Mouse (Mus musculus): ENCODE measurements at regions not wholly inside any gene's neighbourhood (a gene's known extent, or its start where the extent isn't known, plus 50 kb on each side); places are given as distances from the start of the nearest gene placed in this dataset.

DNA sequence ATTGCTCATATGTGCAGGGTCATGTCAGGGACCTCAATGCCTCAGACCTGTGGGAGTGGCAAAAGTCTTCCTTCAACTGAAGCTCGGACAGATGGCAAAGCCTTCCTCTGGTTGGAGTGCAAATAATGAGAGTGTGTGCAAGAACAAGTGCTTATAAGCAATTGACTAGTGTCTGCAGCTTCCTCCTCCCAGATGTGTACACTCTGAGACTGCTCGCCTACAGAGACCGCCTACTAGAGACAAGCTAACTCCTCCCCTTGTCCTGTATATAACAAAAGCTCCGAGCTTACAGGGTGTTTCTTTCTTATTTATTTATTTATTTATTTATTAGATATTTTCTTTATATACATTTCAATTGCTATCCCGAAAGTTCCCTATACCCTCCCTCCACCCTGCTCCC lies 138.7 kb upstream of the Sox4 start:
- Histone ChIP-seq H3K9ac (ENCODE audit: low read length) (no peak overlapping the region), H3K36me3 (ENCODE audit: control insufficient read depth, insufficient read depth, low read length) (no peaks in the 10 kb centered on the region), H3K9me3 (ENCODE audit: control insufficient read depth, low read length) (no peaks in the 10 kb centered on the region), H3K4me2 (ENCODE audit: low read depth, low read length, severe bottlenecking) (no peak overlapping the region), H3K27me3 (ENCODE audit: control insufficient read depth, insufficient read depth, low read length) (no peaks in the 10 kb centered on the region), H3K4me1 (replicated peaks; ENCODE audit: control insufficient read depth, insufficient read depth, low read length) (no peaks in the 10 kb centered on the region), H3K4me3 (ENCODE audit: low read depth, low read length) (no peak overlapping the region), H3K27ac (ENCODE audit: low read depth, low read length) (no peak overlapping the region)
- 89% methylated on average over 5 of the region's 5 CpGs for WGBS
- no peak for DNase-seq (ENCODE audit: low spot score)
- ATAC-seq (replicated peaks; ENCODE audit: low FRiP score) = no peak

DNA sequence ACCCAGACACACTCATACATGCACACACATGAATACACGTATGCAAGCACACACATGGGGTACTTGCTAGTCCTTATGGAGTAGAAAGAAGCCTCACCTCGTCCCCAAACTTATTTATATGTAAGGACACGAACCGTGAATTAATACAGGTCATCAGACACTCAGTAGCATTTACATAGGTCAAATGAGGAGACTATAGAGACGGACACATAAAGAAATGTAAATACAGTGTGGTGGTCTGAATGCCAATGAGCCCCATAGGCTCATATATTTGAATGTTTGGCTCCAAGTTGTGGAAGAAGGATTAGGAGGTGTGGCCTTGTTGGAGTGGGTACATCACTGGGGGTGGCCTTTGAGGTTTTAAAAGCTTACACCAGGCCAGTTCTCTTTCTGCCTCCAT lies 133.3 kb upstream of the Sox4 start:
- Histone ChIP-seq H3K27me3 (ENCODE audit: control insufficient read depth, insufficient read depth, low read length) (no peaks in the 10 kb centered on the region), H3K4me1 (replicated peaks; ENCODE audit: control insufficient read depth, insufficient read depth, low read length) (no peaks in the 10 kb centered on the region), H3K27ac (ENCODE audit: low read depth, low read length) (no peak overlapping the region), H3K9me3 (ENCODE audit: control insufficient read depth, low read length) (no peaks in the 10 kb centered on the region), H3K36me3 (ENCODE audit: control insufficient read depth, insufficient read depth, low read length) (no peaks in the 10 kb centered on the region), H3K9ac (ENCODE audit: low read length) (no peak overlapping the region), H3K4me3 (ENCODE audit: low read depth, low read length) (no peak overlapping the region), H3K4me2 (ENCODE audit: low read depth, low read length, severe bottlenecking) (no peak overlapping the region)
- DNase-seq (ENCODE audit: low spot score) = no peak
- peak; percentile 55 for ATAC-seq (replicated peaks; ENCODE audit: low FRiP score)
- 65% methylated on average over 5 of the region's 5 CpGs for WGBS

- no peaks in the 10 kb centered on the region for H3K36me3 ChIP-seq (ENCODE audit: control insufficient read depth, insufficient read depth, low read length)
- no peaks in the 10 kb centered on the region for H3K27me3 ChIP-seq (ENCODE audit: control insufficient read depth, insufficient read depth, low read length)
- ATAC-seq (replicated peaks; ENCODE audit: low FRiP score) (no peak), DNase-seq (ENCODE audit: low spot score) (no peak)
- no peak overlapping the region for H3K4me2 ChIP-seq (ENCODE audit: low read depth, low read length, severe bottlenecking)
- H3K9ac ChIP-seq (ENCODE audit: low read length) = no peak overlapping the region
- H3K4me1 ChIP-seq (replicated peaks; ENCODE audit: control insufficient read depth, insufficient read depth, low read length) = no peaks in the 10 kb centered on the region
- 25% methylated on average over 2 of the region's 2 CpGs for WGBS
- no peak overlapping the region for H3K27ac ChIP-seq (ENCODE audit: low read depth, low read length)
- H3K4me3 ChIP-seq (ENCODE audit: low read depth, low read length) = no peak overlapping the region
- H3K9me3 ChIP-seq (ENCODE audit: control insufficient read depth, low read length) = no peaks in the 10 kb centered on the region
These were observed 127.6 kb upstream of the Sox4 start for GRCm38 (mm10) chr13:29081064-29081463.

DNA sequence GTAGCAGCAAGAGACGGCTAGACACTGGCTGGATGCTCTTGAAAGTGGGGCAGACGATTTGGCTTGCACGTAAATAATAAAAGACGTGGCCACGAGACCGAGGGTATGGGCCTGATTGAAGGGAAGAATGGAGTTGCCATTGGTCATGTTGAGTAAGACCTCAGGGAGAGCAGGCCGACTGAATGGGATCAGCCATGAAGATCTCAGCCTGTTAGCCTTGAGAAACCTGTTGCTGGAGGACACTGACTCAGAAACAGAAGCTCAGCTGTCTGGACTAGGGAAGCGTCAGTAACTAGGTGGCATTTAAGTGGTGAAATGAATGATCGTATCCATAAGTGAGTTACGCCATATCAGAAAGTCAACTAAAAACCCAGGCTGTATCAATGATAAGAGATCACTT lies 126.3 kb upstream of the Sox4 start:
- ATAC-seq (replicated peaks; ENCODE audit: low FRiP score) = no peak

GRCm38 (mm10) chr13:29073630-29074029 lies 120.1 kb upstream of the Sox4 start:
- Histone ChIP-seq H3K9ac (ENCODE audit: low read length) (no peak overlapping the region), H3K4me1 (replicated peaks; ENCODE audit: control insufficient read depth, insufficient read depth, low read length) (no peaks in the 10 kb centered on the region), H3K27me3 (ENCODE audit: control insufficient read depth, insufficient read depth, low read length) (no peaks in the 10 kb centered on the region), H3K4me2 (ENCODE audit: low read depth, low read length, severe bottlenecking) (no peak overlapping the region), H3K9me3 (ENCODE audit: control insufficient read depth, low read length) (no peaks in the 10 kb centered on the region), H3K36me3 (ENCODE audit: control insufficient read depth, insufficient read depth, low read length) (no peaks in the 10 kb centered on the region), H3K4me3 (ENCODE audit: low read depth, low read length) (no peak overlapping the region), H3K27ac (ENCODE audit: low read depth, low read length) (no peak overlapping the region)
- no peak for DNase-seq (ENCODE audit: low spot score)
- WGBS = 88% methylated on average over 2 of the region's 2 CpGs
- ATAC-seq (replicated peaks; ENCODE audit: low FRiP score) = no peak

More for the DNA sequence above, 126.3 kb upstream of the Sox4 start:
- no peak for DNase-seq (ENCODE audit: low spot score)
- H3K4me1 ChIP-seq (replicated peaks; ENCODE audit: control insufficient read depth, insufficient read depth, low read length) = no peaks in the 10 kb centered on the region
- H3K27ac ChIP-seq (ENCODE audit: low read depth, low read length) = no peak overlapping the region
- no peaks in the 10 kb centered on the region for H3K9me3 ChIP-seq (ENCODE audit: control insufficient read depth, low read length)
- H3K4me2 ChIP-seq (ENCODE audit: low read depth, low read length, severe bottlenecking) = no peak overlapping the region
- 97% methylated on average over 10 of the region's 10 CpGs for WGBS
- H3K27me3 ChIP-seq (ENCODE audit: control insufficient read depth, insufficient read depth, low read length) = no peaks in the 10 kb centered on the region
- H3K9ac ChIP-seq (ENCODE audit: low read length) = no peak overlapping the region
- H3K36me3 ChIP-seq (ENCODE audit: control insufficient read depth, insufficient read depth, low read length) = no peaks in the 10 kb centered on the region
- no peak overlapping the region for H3K4me3 ChIP-seq (ENCODE audit: low read depth, low read length)

DNA sequence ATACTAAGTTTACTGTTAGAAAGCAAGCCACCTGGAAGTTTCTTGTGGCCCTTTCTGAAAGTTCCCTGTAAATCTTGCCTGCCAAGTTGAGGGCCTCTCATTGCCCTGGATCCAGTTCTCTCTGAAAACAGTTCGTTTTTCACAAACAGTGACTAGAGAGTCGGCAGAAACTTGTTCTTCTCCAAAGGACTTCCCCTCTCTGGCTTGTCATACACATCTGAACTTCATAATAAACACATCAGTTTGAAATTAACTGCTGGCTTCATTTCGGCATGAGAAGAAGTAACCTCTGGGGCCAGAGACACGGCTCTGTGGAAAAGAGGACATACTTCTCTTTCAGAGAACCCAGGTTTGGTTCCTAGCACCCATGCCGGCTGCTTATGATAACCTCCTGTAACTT lies 110.4 kb upstream of the Sox4 start:
- ATAC-seq (replicated peaks; ENCODE audit: low FRiP score) (no peak), DNase-seq (ENCODE audit: low spot score) (no peak)
- WGBS = 84% methylated on average over 5 of the region's 5 CpGs
- 0 out of 2 replicates have a peak, but pooled peaks cover 1% of the 10 kb centered on the region for H3K4me1 ChIP-seq (replicated peaks; ENCODE audit: control insufficient read depth, insufficient read depth, low read length)
- H3K4me3 ChIP-seq (ENCODE audit: low read depth, low read length) = no peak overlapping the region
- H3K27me3 ChIP-seq (ENCODE audit: control insufficient read depth, insufficient read depth, low read length) = no peaks in the 10 kb centered on the region
- no peaks in the 10 kb centered on the region for H3K9me3 ChIP-seq (ENCODE audit: control insufficient read depth, low read length)
- no peak overlapping the region for H3K9ac ChIP-seq (ENCODE audit: low read length)
- no peak overlapping the region for H3K4me2 ChIP-seq (ENCODE audit: low read depth, low read length, severe bottlenecking)
- H3K27ac ChIP-seq (ENCODE audit: low read depth, low read length) = no peak overlapping the region
- no peaks in the 10 kb centered on the region for H3K36me3 ChIP-seq (ENCODE audit: control insufficient read depth, insufficient read depth, low read length)

DNA sequence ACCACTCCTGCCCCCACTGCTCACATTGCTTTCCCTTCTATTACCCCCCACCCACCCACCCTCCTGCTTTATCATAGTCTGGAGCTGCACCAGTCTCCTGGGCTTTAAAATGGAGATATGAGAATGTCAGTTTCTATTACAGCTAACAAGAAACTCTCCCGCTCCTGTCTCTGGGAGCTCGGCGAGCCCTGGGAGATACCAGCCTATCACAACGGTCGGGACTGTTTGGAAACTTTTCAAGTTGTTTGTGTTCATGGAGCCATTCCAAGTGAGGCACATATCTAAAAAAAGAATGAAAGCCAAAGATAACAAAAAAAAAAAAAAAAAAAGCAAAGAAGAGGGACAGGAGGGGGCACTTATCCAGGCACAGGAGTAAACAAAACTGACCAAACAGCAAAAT lies 105.2 kb upstream of the Sox4 start:
- H3K27ac ChIP-seq (ENCODE audit: low read depth, low read length) = no peak overlapping the region
- H3K27me3 ChIP-seq (ENCODE audit: control insufficient read depth, insufficient read depth, low read length) = no peaks in the 10 kb centered on the region
- H3K9me3 ChIP-seq (ENCODE audit: control insufficient read depth, low read length) = no peaks in the 10 kb centered on the region
- no peak for ATAC-seq (replicated peaks; ENCODE audit: low FRiP score)
- 0 out of 2 replicates have a peak, but pooled peaks cover 2% of the 10 kb centered on the region for H3K4me1 ChIP-seq (replicated peaks; ENCODE audit: control insufficient read depth, insufficient read depth, low read length)
- DNase-seq (ENCODE audit: low spot score) = no peak
- no peak overlapping the region for H3K9ac ChIP-seq (ENCODE audit: low read length)
- H3K36me3 ChIP-seq (ENCODE audit: control insufficient read depth, insufficient read depth, low read length) = no peaks in the 10 kb centered on the region
- H3K4me3 ChIP-seq (ENCODE audit: low read depth, low read length) = no peak overlapping the region
- no peak overlapping the region for H3K4me2 ChIP-seq (ENCODE audit: low read depth, low read length, severe bottlenecking)
- 86% methylated on average over 5 of the region's 5 CpGs for WGBS

DNA sequence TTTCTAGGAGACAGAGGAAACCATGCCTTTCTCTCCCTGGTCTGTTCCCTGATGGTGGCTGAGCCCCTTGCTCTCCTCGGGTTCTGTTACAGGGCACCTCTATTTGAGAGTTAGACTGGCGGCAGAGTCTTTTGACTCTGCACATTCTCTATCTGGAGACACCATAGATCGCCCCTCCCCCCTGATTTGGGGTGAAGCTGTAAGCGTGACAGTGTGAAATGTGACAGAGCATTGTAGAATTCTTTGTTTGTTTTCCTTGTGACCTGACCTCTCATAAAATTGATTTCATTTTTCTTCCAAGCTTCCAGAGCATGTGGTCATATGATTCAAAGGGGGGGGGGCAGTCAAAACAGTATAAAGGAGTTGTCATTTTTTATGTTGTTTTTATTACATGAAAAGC lies 96.2 kb upstream of the Sox4 start:
- no peaks in the 10 kb centered on the region for H3K36me3 ChIP-seq (ENCODE audit: control insufficient read depth, insufficient read depth, low read length)
- DNase-seq (ENCODE audit: low spot score) = no peak
- no peaks in the 10 kb centered on the region for H3K4me1 ChIP-seq (replicated peaks; ENCODE audit: control insufficient read depth, insufficient read depth, low read length)
- H3K27me3 ChIP-seq (ENCODE audit: control insufficient read depth, insufficient read depth, low read length) = no peaks in the 10 kb centered on the region
- H3K9ac ChIP-seq (ENCODE audit: low read length) = no peak overlapping the region
- no peak for ATAC-seq (replicated peaks; ENCODE audit: low FRiP score)
- H3K4me2 ChIP-seq (ENCODE audit: low read depth, low read length, severe bottlenecking) = no peak overlapping the region
- H3K4me3 ChIP-seq (ENCODE audit: low read depth, low read length) = no peak overlapping the region
- no peak overlapping the region for H3K27ac ChIP-seq (ENCODE audit: low read depth, low read length)
- no peaks in the 10 kb centered on the region for H3K9me3 ChIP-seq (ENCODE audit: control insufficient read depth, low read length)
- 61% methylated on average over 4 of the region's 4 CpGs for WGBS

- H3K9me3 ChIP-seq (ENCODE audit: control insufficient read depth, low read length) = no peaks in the 10 kb centered on the region
- ATAC-seq (replicated peaks; ENCODE audit: low FRiP score) = no peak
- no peak overlapping the region for H3K27ac ChIP-seq (ENCODE audit: low read depth, low read length)
- H3K4me2 ChIP-seq (ENCODE audit: low read depth, low read length, severe bottlenecking) = no peak overlapping the region
- DNase-seq (ENCODE audit: low spot score) = no peak
- H3K36me3 ChIP-seq (ENCODE audit: control insufficient read depth, insufficient read depth, low read length) = no peaks in the 10 kb centered on the region
- no peaks in the 10 kb centered on the region for H3K4me1 ChIP-seq (replicated peaks; ENCODE audit: control insufficient read depth, insufficient read depth, low read length)
- WGBS = 54% methylated on average over 7 of the region's 7 CpGs
- H3K4me3 ChIP-seq (ENCODE audit: low read depth, low read length) = no peak overlapping the region
- no peaks in the 10 kb centered on the region for H3K27me3 ChIP-seq (ENCODE audit: control insufficient read depth, insufficient read depth, low read length)
- H3K9ac ChIP-seq (ENCODE audit: low read length) = no peak overlapping the region
These were observed 95.6 kb upstream of the Sox4 start for GRCm38 (mm10) chr13:29048990-29049576.

Data from forebrain, embryonic 11.5 days (tissue).